Mouse (Mus musculus) urinary bladder, postnatal 4 days (tissue): ENCODE measurements around the gene Cul7.

Source experiments
- DNase-seq, 2 experiments: peaks; one replicate each; pipeline ENCODE4 v3.0.0; 2021 to 2022; ENCODE audit warnings: low spot score in 2 of 2

The Cul7 gene

GRCm38 (mm10) chr17:46650232-46651031 lies at the start of gene Cul7:
TSS of gene Cul7 (plus strand) at chr17:46650337.
- peak; percentile 94 to 95 for DNase-seq

- no peak for DNase-seq
Observed at GRCm38 (mm10) chr17:46600569-46600968, 49.6 kb upstream of the Cul7 start.

- DNase-seq = no peak
Observed at GRCm38 (mm10) chr17:46602212-46602611, 47.9 kb upstream of the Cul7 start.

GRCm38 (mm10) chr17:46603229-46603628 lies 46.9 kb upstream of the Cul7 start:
- DNase-seq = no peak

- no peak for DNase-seq
Observed at GRCm38 (mm10) chr17:46605126-46605525, 45.0 kb upstream of the Cul7 start.

- DNase-seq = no peak
Observed at GRCm38 (mm10) chr17:46605987-46606386, 44.1 kb upstream of the Cul7 start.

GRCm38 (mm10) chr17:46609721-46610514 lies 40.2 kb upstream of the Cul7 start:
- DNase-seq = no peak

- DNase-seq = no peak
Observed at GRCm38 (mm10) chr17:46611316-46611715, 38.8 kb upstream of the Cul7 start.

- no peak for DNase-seq
Observed at GRCm38 (mm10) chr17:46612189-46612588, 37.9 kb upstream of the Cul7 start.

GRCm38 (mm10) chr17:46612820-46613219 lies 37.3 kb upstream of the Cul7 start:
- DNase-seq = no peak

GRCm38 (mm10) chr17:46613229-46613628 lies 36.9 kb upstream of the Cul7 start:
- DNase-seq = no peak

- no peak for DNase-seq
Observed at GRCm38 (mm10) chr17:46617799-46618198, 32.3 kb upstream of the Cul7 start.

- no peak for DNase-seq
Observed at GRCm38 (mm10) chr17:46618394-46618768, 31.8 kb upstream of the Cul7 start.

- DNase-seq = no peak
Observed at GRCm38 (mm10) chr17:46618769-46619682, 31.1 kb upstream of the Cul7 start.

- no peak for DNase-seq
Observed at GRCm38 (mm10) chr17:46619683-46620357, 30.3 kb upstream of the Cul7 start.

- no peak for DNase-seq
Observed at GRCm38 (mm10) chr17:46621324-46621723, 28.8 kb upstream of the Cul7 start.

GRCm38 (mm10) chr17:46622269-46622668 lies 27.9 kb upstream of the Cul7 start:
- DNase-seq = no peak

- DNase-seq = no peak
Observed at GRCm38 (mm10) chr17:46623819-46624557, 26.1 kb upstream of the Cul7 start.

- no peak for DNase-seq
Observed at GRCm38 (mm10) chr17:46624598-46624997, 25.5 kb upstream of the Cul7 start.

- DNase-seq = no peak
Observed at GRCm38 (mm10) chr17:46627409-46627808, 22.7 kb upstream of the Cul7 start.

GRCm38 (mm10) chr17:46628471-46628790 lies 21.7 kb upstream of the Cul7 start:
- no peak for DNase-seq
